Comparison of ENCODE assay signal across 15 mouse cellular contexts in genomic region chrX:9769540-9769939, GRCm38 (mm10).
"Had no signal": no experiment of that assay in that cellular context is flagged by ENCODE, and none has a peak within 500 bp of the region (broad histone marks: within the 10 kb centered on the region; RNA-seq: fewer than 3 reads in every experiment).

No protein-coding gene starts in this region.

- H3K9me3 ChIP-seq: megakaryocyte, embryonic 14.5 days; midbrain, embryonic 12.5 days; neural tube, embryonic 12.5 days; stomach, embryonic 15.5 days had no signal

- H3K27me3 ChIP-seq: midbrain, embryonic 12.5 days; neural tube, embryonic 12.5 days; stomach, embryonic 15.5 days had no signal

- H3K4me2 ChIP-seq: midbrain, embryonic 12.5 days; neural tube, embryonic 12.5 days; stomach, embryonic 15.5 days had no signal

- H3K36me3 ChIP-seq: midbrain, embryonic 12.5 days; neural tube, embryonic 12.5 days; stomach, embryonic 15.5 days had no signal

- H3K4me3 ChIP-seq: megakaryocyte, embryonic 14.5 days; midbrain, embryonic 12.5 days; neural tube, embryonic 12.5 days; stomach, embryonic 15.5 days had no signal

- H3K9ac ChIP-seq: liver, postnatal 0 days; midbrain, embryonic 12.5 days; neural tube, embryonic 12.5 days; stomach, embryonic 15.5 days had no signal

- ATAC-seq: liver, postnatal 0 days; midbrain, embryonic 16.5 days had no signal

- H3K4me1 ChIP-seq: megakaryocyte, embryonic 14.5 days; midbrain, embryonic 12.5 days; neural tube, embryonic 12.5 days; stomach, embryonic 15.5 days had no signal

- H3K27ac ChIP-seq: macrophage; midbrain, embryonic 12.5 days; neural tube, embryonic 12.5 days; stomach, embryonic 15.5 days; stomach, postnatal 0 days had no signal

- DNase-seq: liver, postnatal 0 days; lung, adult 2 months; lung, postnatal 10 days; midbrain, embryonic 14.5 days; right cerebral cortex, postnatal 14 days; thymus, adult 2 months; thymus, postnatal 25 days; thymus, postnatal 4 days had no signal
